Mouse (Mus musculus) kidney, embryonic 16.5 days (tissue): ENCODE measurements around the gene Arhgap24. TPM values are rescaled to one million over a fixed set of nuclear protein-coding genes. Genes with fewer than 3 reads are reported as not detected.
A peak's percentile ranks its signal among the peaks of the same experiment; 100 is the strongest.

ENCODE experiments used
- ATAC-seq: fragments of 200-750 bp; cut with Nextera tagmentation; 2 replicates; pipeline ENCODE4 v1.8.0; 2017; ENCODE audit warnings: moderate TSS enrichment; ENCODE audit not compliant: low FRiP score, low TSS enrichment
- H3K27ac ChIP-seq: fragments of 300-500 bp; sonication (generic); 2 replicates; pipeline ENCODE4 v1.5.1; 2014; ENCODE audit warnings: low read length
- H3K27me3 ChIP-seq: fragments of 300-500 bp; sonication (generic); 2 replicates; pipeline ENCODE4 v1.6.1; 2014; ENCODE audit warnings: low read length, control low read depth, mixed read lengths; ENCODE audit not compliant: insufficient read depth
- H3K36me3 ChIP-seq: fragments of 300-500 bp; sonication (generic); 2 replicates; pipeline ENCODE4 v1.6.1; 2014; ENCODE audit warnings: low read length, control low read depth, mixed read lengths; ENCODE audit not compliant: insufficient read depth
- H3K4me1 ChIP-seq: fragments of 300-500 bp; sonication (generic); 2 replicates; pipeline ENCODE4 v1.6.1; 2014; ENCODE audit warnings: low read length, control low read depth, mixed read lengths; ENCODE audit not compliant: insufficient read depth
- H3K4me2 ChIP-seq: fragments of 300-500 bp; sonication (generic); replicated peaks from 2 replicates; pipeline ENCODE4 v1.6.1; 2014; ENCODE audit warnings: low read depth, low read length
- H3K4me3 ChIP-seq: fragments of 300-500 bp; sonication (generic); 2 replicates; pipeline ENCODE4 v1.5.1; 2014; ENCODE audit warnings: mild to moderate bottlenecking, low read length
- H3K9ac ChIP-seq: fragments of 300-500 bp; sonication (generic); replicated peaks from 2 replicates; pipeline ENCODE4 v1.6.1; 2014; ENCODE audit warnings: low read length
- H3K9me3 ChIP-seq: fragments of 300-500 bp; sonication (generic); 2 replicates; pipeline ENCODE4 v1.6.1; 2016; ENCODE audit warnings: low read length, control low read depth
- WGBS: fragments of 180-500 bp; shearing (Covaris S2); extraction: QIAGEN DNeasy Blood & Tissue Kit; methylation state at CpG from one replicate; pipeline ENCODE4 v1.1.7; 2014; 5-methylcytosine and 5-hydroxymethylcytosine counted together
- polyA plus RNA-seq: library from polyadenylated mRNA; unstranded; fragments of >200 nt; fragmentation: Nextera tagmentation; extraction: Ambion mirVana; gene quantifications from 2 replicates; pipeline ENCODE4 v1.2.1, GENCODE M21; 2015

The Arhgap24 gene
- polyA plus RNA-seq, 1 experiment from 2014 or later = 104 TPM

GRCm38 (mm10) chr5:102766311-102767057, 285.3 kb downstream of the Arhgap24 start:
- Histone ChIP-seq H3K27me3 (no peaks in the 10 kb centered on the region), H3K4me1 (peaks cover 33% of the 10 kb centered on the region), H3K4me2 (no peak overlapping the region), H3K9me3 (no peaks in the 10 kb centered on the region), H3K27ac (peak overlapping the region; percentile 89), H3K36me3 (no peaks in the 10 kb centered on the region), H3K9ac (no peak overlapping the region), H3K4me3 (no peak overlapping the region)
- peak; percentile 76 for ATAC-seq
- 46% methylated on average over 6 of the region's 6 CpGs for WGBS

GRCm38 (mm10) chr5:102767058-102767444, 285.9 kb downstream of the Arhgap24 start:
- Histone ChIP-seq H3K9ac (no peak overlapping the region), H3K36me3 (no peaks in the 10 kb centered on the region), H3K4me2 (no peak overlapping the region), H3K27me3 (no peaks in the 10 kb centered on the region), H3K9me3 (no peaks in the 10 kb centered on the region), H3K4me1 (peaks cover 33% of the 10 kb centered on the region), H3K4me3 (no peak overlapping the region), H3K27ac (peak overlapping the region; percentile 89)
- ATAC-seq = peak; percentile 71
- WGBS = 46% methylated on average over 4 of the region's 4 CpGs

- Histone ChIP-seq H3K36me3 (no peaks in the 10 kb centered on the region), H3K4me1 (peaks cover 33% of the 10 kb centered on the region), H3K9ac (no peak overlapping the region), H3K9me3 (no peaks in the 10 kb centered on the region), H3K27ac (peak overlapping the region; percentile 89), H3K4me3 (no peak overlapping the region), H3K27me3 (no peaks in the 10 kb centered on the region), H3K4me2 (no peak overlapping the region)
- WGBS = 70% methylated on average over 7 of the region's 7 CpGs
- no peak for ATAC-seq
Observed at GRCm38 (mm10) chr5:102767822-102768221, 286.6 kb downstream of the Arhgap24 start.

- Histone ChIP-seq H3K27ac (peak overlapping the region; percentile 93), H3K36me3 (no peaks in the 10 kb centered on the region), H3K4me3 (peak overlapping the region; percentile 43), H3K4me1 (peaks cover 35% of the 10 kb centered on the region), H3K4me2 (peak overlapping the region; percentile 47), H3K27me3 (no peaks in the 10 kb centered on the region), H3K9me3 (no peaks in the 10 kb centered on the region), H3K9ac (peak overlapping the region; percentile 69)
- 19% methylated on average over 12 of the region's 12 CpGs for WGBS
- ATAC-seq = peak; percentile 87
Observed at GRCm38 (mm10) chr5:102768385-102769080, 287.3 kb downstream of the Arhgap24 start.

GRCm38 (mm10) chr5:102770611-102771010, 289.4 kb downstream of the Arhgap24 start:
- H3K4me3 ChIP-seq = peak overlapping the region; percentile 23
- 0 out of 2 replicates have a peak overlapping the region, but pooled peaks have one; percentile 6 for H3K27ac ChIP-seq
- 0 out of 2 replicates have a peak, but pooled peaks cover under 1% of the 10 kb centered on the region for H3K36me3 ChIP-seq
- peak overlapping the region; percentile 28 for H3K9ac ChIP-seq
- H3K4me1 ChIP-seq = peaks cover 45% of the 10 kb centered on the region
- 42% methylated on average over 7 of the region's 7 CpGs for WGBS
- H3K4me2 ChIP-seq = peak overlapping the region; percentile 47
- no peak for ATAC-seq
- no peaks in the 10 kb centered on the region for H3K9me3 ChIP-seq
- no peaks in the 10 kb centered on the region for H3K27me3 ChIP-seq

GRCm38 (mm10) chr5:102774500-102774899, 293.3 kb downstream of the Arhgap24 start:
- no peaks in the 10 kb centered on the region for H3K9me3 ChIP-seq
- no peak overlapping the region for H3K4me2 ChIP-seq
- peaks cover 26% of the 10 kb centered on the region for H3K4me1 ChIP-seq
- no peak overlapping the region for H3K9ac ChIP-seq
- H3K27ac ChIP-seq = peak overlapping the region; percentile 81
- ATAC-seq = 0 out of 2 replicates have a peak, but pooled peaks have one; percentile 54
- 0 out of 2 replicates have a peak, but pooled peaks cover 5% of the 10 kb centered on the region for H3K36me3 ChIP-seq
- H3K4me3 ChIP-seq = no peak overlapping the region
- 28% methylated on average over 4 of the region's 4 CpGs for WGBS
- H3K27me3 ChIP-seq = no peaks in the 10 kb centered on the region

- Histone ChIP-seq H3K36me3 (0 out of 2 replicates have a peak, but pooled peaks cover 5% of the 10 kb centered on the region), H3K4me3 (no peak overlapping the region), H3K9ac (no peak overlapping the region), H3K9me3 (no peaks in the 10 kb centered on the region), H3K4me2 (no peak overlapping the region), H3K27ac (no peak overlapping the region), H3K27me3 (no peaks in the 10 kb centered on the region), H3K4me1 (peaks cover 25% of the 10 kb centered on the region)
- WGBS = 87% methylated on average over 9 of the region's 9 CpGs
- ATAC-seq = no peak
Observed at GRCm38 (mm10) chr5:102777255-102777654, 296.1 kb downstream of the Arhgap24 start.

- Histone ChIP-seq H3K36me3 (0 out of 2 replicates have a peak, but pooled peaks cover 5% of the 10 kb centered on the region), H3K9me3 (no peaks in the 10 kb centered on the region), H3K9ac (no peak overlapping the region), H3K27me3 (no peaks in the 10 kb centered on the region), H3K27ac (peak overlapping the region; percentile 37; the same call in 1 of the 2 replicates), H3K4me3 (no peak overlapping the region), H3K4me1 (peaks cover 30% of the 10 kb centered on the region), H3K4me2 (no peak overlapping the region)
- 59% methylated on average over 9 of the region's 9 CpGs for WGBS
- ATAC-seq = no peak
Observed at GRCm38 (mm10) chr5:102777852-102778251, 296.7 kb downstream of the Arhgap24 start.

GRCm38 (mm10) chr5:102778253-102778652, 297.1 kb downstream of the Arhgap24 start:
- H3K9ac ChIP-seq = no peak overlapping the region
- H3K9me3 ChIP-seq = no peaks in the 10 kb centered on the region
- peak; percentile 74 for ATAC-seq
- 55% methylated on average over 5 of the region's 5 CpGs for WGBS
- no peak overlapping the region for H3K4me2 ChIP-seq
- H3K36me3 ChIP-seq = 0 out of 2 replicates have a peak, but pooled peaks cover 5% of the 10 kb centered on the region
- no peaks in the 10 kb centered on the region for H3K27me3 ChIP-seq
- H3K4me3 ChIP-seq = no peak overlapping the region
- H3K4me1 ChIP-seq = peaks cover 31% of the 10 kb centered on the region
- peak overlapping the region; percentile 37; the same call in 1 of the 2 replicates for H3K27ac ChIP-seq
